Mouse (Mus musculus) lung, embryonic 14.5 days (tissue): ENCODE data around the gene Ankrd55. TPM values are rescaled to one million over a fixed set of nuclear protein-coding genes. Genes with fewer than 3 reads are reported as not detected.

Experiments used
- ATAC-seq: fragments of 200-750 bp; cut with Nextera tagmentation; 2 replicates; pipeline ENCODE4 v1.8.0; 2017; ENCODE audit warnings: mild to moderate bottlenecking, moderate TSS enrichment, moderate library complexity; ENCODE audit not compliant: insufficient read depth
- DNase-seq: peaks from one replicate; pipeline ENCODE4 v3.0.0-alpha.2; 2015
- H3K27ac ChIP-seq: fragments of 300-500 bp; sonication (generic); 2 replicates; pipeline ENCODE4 v1.5.1; 2014; ENCODE audit warnings: low read depth, mild to moderate bottlenecking, moderate library complexity
- H3K27me3 ChIP-seq: fragments of 300-500 bp; sonication (generic); 2 replicates; pipeline ENCODE4 v1.6.1; 2014; ENCODE audit warnings: low read length, control low read depth; ENCODE audit not compliant: insufficient read depth
- H3K36me3 ChIP-seq: fragments of 300-500 bp; sonication (generic); 2 replicates; pipeline ENCODE4 v1.6.1; 2014; ENCODE audit warnings: control low read depth; ENCODE audit not compliant: insufficient read depth
- H3K4me1 ChIP-seq: fragments of 300-500 bp; sonication (generic); 2 replicates; pipeline ENCODE4 v1.6.1; 2014; ENCODE audit warnings: antibody characterized with exemption, control low read depth; ENCODE audit not compliant: insufficient read depth
- H3K4me2 ChIP-seq: fragments of 300-500 bp; sonication (generic); 2 replicates; pipeline ENCODE4 v1.6.1; 2014; ENCODE audit warnings: mild to moderate bottlenecking
- H3K4me3 ChIP-seq: fragments of 300-500 bp; sonication (generic); 2 replicates; pipeline ENCODE4 v1.5.1; 2014; ENCODE audit warnings: low read depth, low read length
- H3K9ac ChIP-seq: fragments of 300-500 bp; sonication (generic); 2 replicates; pipeline ENCODE4 v1.6.1; 2014
- H3K9me3 ChIP-seq: fragments of 300-500 bp; sonication (generic); 2 replicates; pipeline ENCODE4 v1.6.1; 2016; ENCODE audit warnings: low read depth, low read length, control low read depth
- CTCF ChIP-seq: IDR thresholded peaks from 2 replicates; pipeline ENCODE4 v1.5.1; 2016; ENCODE audit warnings: antibody characterized with exemption, low read depth
- WGBS: fragments of 180-500 bp; shearing (Covaris S2); extraction: QIAGEN DNeasy Blood & Tissue Kit; methylation state at CpG from one replicate; pipeline ENCODE4 v1.1.7; 2014; 5-methylcytosine and 5-hydroxymethylcytosine counted together
- polyA plus RNA-seq: library from polyadenylated mRNA; unstranded; fragments of >200 nt; fragmentation: Nextera tagmentation; extraction: Ambion mirVana; gene quantifications from 2 replicates; pipeline ENCODE4 v1.2.1, GENCODE M21; 2014

The Ankrd55 gene
- polyA plus RNA-seq, 1 experiment from 2014 or later = 0.18 TPM

- TF ChIP-seq CTCF = no peak
- Histone ChIP-seq H3K4me1 (peaks cover 18% of the 10 kb centered on the region), H3K36me3 (no peaks in the 10 kb centered on the region), H3K27ac (peak overlapping the region; percentile 25; the same call in 1 of the 2 replicates), H3K9ac (no peak overlapping the region), H3K4me2 (no peak overlapping the region), H3K9me3 (peaks cover 8% of the 10 kb centered on the region; the same call in 1 of the 2 replicates), H3K4me3 (no peak overlapping the region), H3K27me3 (no peaks in the 10 kb centered on the region)
- 26% methylated on average over 13 of the region's 13 CpGs for whole genome bisulfite sequencing
- ATAC-seq = peak; percentile 42; the same call in 1 of the 2 replicates
- peak; percentile 44 for DNase-seq
Measured at GRCm38 (mm10) chr13:112252991-112253620, 35.1 kb upstream of the Ankrd55 start.

- WGBS = 33% methylated on average over 8 of the region's 8 CpGs
Measured at GRCm38 (mm10) chr13:112254116-112254515, 34.1 kb upstream of the Ankrd55 start.

GRCm38 (mm10) chr13:112255862-112256261 lies 32.4 kb upstream of the Ankrd55 start:
- Histone ChIP-seq H3K9ac (no peak overlapping the region), H3K27ac (no peak overlapping the region), H3K9me3 (no peaks in the 10 kb centered on the region), H3K4me1 (peaks cover 18% of the 10 kb centered on the region), H3K4me3 (no peak overlapping the region), H3K27me3 (no peaks in the 10 kb centered on the region), H3K4me2 (no peak overlapping the region), H3K36me3 (no peaks in the 10 kb centered on the region)
- no peak for DNase-seq
- 70% methylated on average over 5 of the region's 5 CpGs for WGBS
- no peak for ATAC-seq
- no peak for TF ChIP-seq CTCF

More at GRCm38 (mm10) chr13:112254116-112254515, 34.1 kb upstream of the Ankrd55 start:
- peak; percentile 49 for DNase-seq
- Histone ChIP-seq H3K4me2 (no peak overlapping the region), H3K9me3 (peaks cover 5% of the 10 kb centered on the region; the same call in 1 of the 2 replicates), H3K27ac (no peak overlapping the region; the same call in 1 of the 2 replicates), H3K4me1 (peaks cover 18% of the 10 kb centered on the region), H3K9ac (no peak overlapping the region; the same call in 1 of the 2 replicates), H3K36me3 (no peaks in the 10 kb centered on the region), H3K4me3 (no peak overlapping the region), H3K27me3 (no peaks in the 10 kb centered on the region)
- TF ChIP-seq CTCF = no peak
- peak; percentile 47 for ATAC-seq

- Histone ChIP-seq H3K4me3 (no peak overlapping the region), H3K4me2 (no peak overlapping the region), H3K27ac (no peak overlapping the region), H3K36me3 (no peaks in the 10 kb centered on the region), H3K9me3 (no peaks in the 10 kb centered on the region), H3K27me3 (no peaks in the 10 kb centered on the region), H3K9ac (no peak overlapping the region), H3K4me1 (peaks cover 10% of the 10 kb centered on the region)
- 64% methylated on average over 10 of the region's 10 CpGs for WGBS
- ATAC-seq = no peak
- no peak for TF ChIP-seq CTCF
- peak; percentile 54 for DNase-seq
Measured at GRCm38 (mm10) chr13:112258478-112258877, 29.8 kb upstream of the Ankrd55 start.

GRCm38 (mm10) chr13:112259398-112259797 lies 28.9 kb upstream of the Ankrd55 start:
- ATAC-seq = peak; percentile 79
- H3K9ac ChIP-seq = no peak overlapping the region
- H3K36me3 ChIP-seq = no peaks in the 10 kb centered on the region
- WGBS = 12% methylated on average over 2 of the region's 2 CpGs
- H3K27ac ChIP-seq = no peak overlapping the region
- H3K27me3 ChIP-seq = no peaks in the 10 kb centered on the region
- H3K9me3 ChIP-seq = no peaks in the 10 kb centered on the region
- peak; percentile 96 for TF ChIP-seq CTCF
- H3K4me1 ChIP-seq = peaks cover 4% of the 10 kb centered on the region; the same call in 1 of the 2 replicates
- H3K4me3 ChIP-seq = no peak overlapping the region
- peak; percentile 90 for DNase-seq
- no peak overlapping the region for H3K4me2 ChIP-seq

GRCm38 (mm10) chr13:112264666-112265065 lies 23.6 kb upstream of the Ankrd55 start:
- WGBS = 5% methylated on average over 4 of the region's 4 CpGs
- no peaks in the 10 kb centered on the region for H3K9me3 ChIP-seq
- no peak overlapping the region for H3K9ac ChIP-seq
- H3K36me3 ChIP-seq = no peaks in the 10 kb centered on the region
- peak; percentile 94 for TF ChIP-seq CTCF
- H3K4me1 ChIP-seq = no peaks in the 10 kb centered on the region
- no peak overlapping the region for H3K4me2 ChIP-seq
- H3K4me3 ChIP-seq = no peak overlapping the region
- DNase-seq = peak; percentile 81
- no peaks in the 10 kb centered on the region for H3K27me3 ChIP-seq
- ATAC-seq = peak; percentile 71
- no peak overlapping the region for H3K27ac ChIP-seq

GRCm38 (mm10) chr13:112271901-112272537 lies 16.2 kb upstream of the Ankrd55 start:
- Histone ChIP-seq H3K4me3 (no peak overlapping the region), H3K27me3 (no peaks in the 10 kb centered on the region), H3K36me3 (no peaks in the 10 kb centered on the region), H3K9ac (no peak overlapping the region), H3K9me3 (no peaks in the 10 kb centered on the region), H3K4me1 (no peaks in the 10 kb centered on the region), H3K4me2 (no peak overlapping the region), H3K27ac (no peak overlapping the region)
- peak; percentile 68 for TF ChIP-seq CTCF
- ATAC-seq = peak; percentile 38; the same call in 1 of the 2 replicates
- 12% methylated on average over 5 of the region's 5 CpGs for WGBS
- peak; percentile 90 for DNase-seq
